ENCODE assay signal across 13 mouse cellular contexts in genomic region chr8:4320404-4320803, GRCm38 (mm10).
"Had no signal": no experiment of that assay in that cellular context is flagged by ENCODE, and none has a peak within 500 bp of the region (broad histone marks: within the 10 kb centered on the region; RNA-seq: fewer than 3 reads in every experiment).

No protein-coding gene starts in this region.

- H3K27ac ChIP-seq: limb, embryonic 13.5 days; liver, embryonic 12.5 days; midbrain, embryonic 12.5 days; stomach, embryonic 15.5 days had no signal

- H3K27me3 ChIP-seq: limb, embryonic 13.5 days; liver, embryonic 12.5 days; midbrain, embryonic 12.5 days; stomach, embryonic 15.5 days had no signal

- H3K4me3 ChIP-seq: limb, embryonic 13.5 days; liver, embryonic 12.5 days; midbrain, embryonic 12.5 days; stomach, embryonic 15.5 days had no signal

- DNase-seq: kidney, postnatal 36 days; left cerebral cortex, postnatal 4 days; lung, embryonic 14.5 days; lung, postnatal 10 days; lung, postnatal 4 days; right cerebral cortex, postnatal 14 days; thymus, adult 2 months; thymus, postnatal 25 days had no signal

- H3K9ac ChIP-seq: limb, embryonic 13.5 days; liver, embryonic 12.5 days; lung, embryonic 14.5 days; midbrain, embryonic 12.5 days; stomach, embryonic 15.5 days had no signal

- H3K9me3 ChIP-seq: limb, embryonic 13.5 days; liver, embryonic 12.5 days; midbrain, embryonic 12.5 days; stomach, embryonic 15.5 days had no signal

- H3K4me2 ChIP-seq: limb, embryonic 13.5 days; liver, embryonic 12.5 days; lung, embryonic 14.5 days; midbrain, embryonic 12.5 days; stomach, embryonic 15.5 days had no signal

- ATAC-seq: liver, embryonic 12.5 days; midbrain, embryonic 16.5 days had no signal
